Mouse (Mus musculus): Measurements from ENCODE around the gene Astn2.

- TF ChIP-seq ZC3H11A (IDR thresholded peaks at IDR 0.05; ENCODE audit: low read depth, low read length) (no peak), E2F4 (IDR thresholded peaks at IDR 0.05; ENCODE audit: borderline replicate concordance, low read depth, low read length) (no peak), BHLHE40 (IDR thresholded peaks at IDR 0.05; ENCODE audit: borderline replicate concordance, low read depth, low read length) (no peak), CTCF (IDR thresholded peaks at IDR 0.05 in 2 of 3, conservative IDR thresholded peaks at IDR 0.05 in 1 of 3; ENCODE audit: control insufficient read depth in 1 of 3, insufficient read depth in 1 of 3, low read depth in 2 of 3, low read length in 3 of 3, poor library complexity in 1 of 3, severe bottlenecking in 1 of 3) (no peak), POLR2A (IDR thresholded peaks at IDR 0.05; ENCODE audit: control insufficient read depth in 1 of 2, insufficient read depth in 1 of 2, low read depth in 1 of 2, low read length in 2 of 2, poor library complexity in 1 of 2) (no peak)
Measured at GRCm38 (mm10) chr4:65699743-65700361, 704.6 kb downstream of the Astn2 start.

Data from MEL (cell line).